Mouse (Mus musculus) gastrocnemius, postnatal 4 days (tissue): ENCODE measurements at regions not wholly inside any gene's neighbourhood (a gene's known extent, or its start where the extent isn't known, plus 50 kb on each side); places are given as distances from the start of the nearest gene placed in this dataset.

Experiments used
- DNase-seq, 2 experiments: peaks; one replicate each; pipeline ENCODE4 v3.0.0; 2021 to 2022; ENCODE audit warnings: low spot score in 2 of 2, mixed read lengths in 2 of 2

DNA sequence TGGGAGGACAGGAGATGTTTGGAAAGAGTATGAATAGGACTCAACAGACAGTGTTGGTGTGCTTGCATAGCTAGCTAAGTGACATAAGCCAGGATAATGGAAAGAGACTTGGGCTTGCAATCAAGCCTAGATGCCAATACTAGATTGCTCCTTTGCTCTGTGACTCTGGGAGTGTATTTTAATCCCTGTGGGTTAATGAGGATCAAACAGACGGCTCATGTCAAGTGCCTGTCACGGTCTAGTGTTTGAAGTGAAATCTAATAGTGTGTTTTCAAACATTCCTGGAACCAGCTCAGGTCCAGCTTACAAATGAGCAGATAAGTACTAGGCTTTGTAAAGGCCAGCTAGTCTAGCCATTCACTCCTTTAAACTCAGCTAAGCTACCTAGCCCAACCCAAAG lies 64.1 kb upstream of the Ranbp3l start:
- DNase-seq, result no peak

DNA sequence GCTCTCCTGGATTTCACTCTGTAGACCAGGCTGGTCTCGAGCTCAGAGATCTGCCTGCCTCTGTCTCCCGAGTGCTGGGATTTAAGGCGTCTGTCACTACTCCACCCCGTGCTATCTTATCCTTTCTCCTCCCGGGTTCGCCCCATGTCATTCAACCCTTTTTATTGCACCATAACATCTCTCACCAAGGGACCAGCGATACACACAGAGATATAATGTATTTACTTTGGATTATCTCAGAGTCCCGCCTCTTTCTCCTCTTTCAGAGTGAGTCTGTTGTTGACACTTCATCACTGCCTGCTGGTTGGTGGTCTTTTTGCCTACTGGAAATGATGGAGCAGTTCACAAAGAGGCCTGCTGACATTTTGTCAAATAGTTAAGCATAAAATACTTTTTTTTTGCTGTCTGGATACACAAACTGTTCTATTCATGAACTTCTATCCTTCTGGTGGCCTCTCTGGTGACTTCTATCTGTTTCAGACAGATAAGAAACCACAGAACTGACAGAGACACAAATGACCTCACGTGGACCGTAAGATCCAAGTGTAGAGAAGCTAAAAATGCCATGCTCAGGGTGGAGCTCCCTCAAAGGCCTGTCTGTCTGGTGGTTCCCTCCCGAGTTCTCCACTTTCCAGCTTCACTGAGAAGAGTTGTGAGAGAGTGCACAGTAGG lies 70.1 kb upstream of the Ranbp3l start:
- no peak for DNase-seq

DNA sequence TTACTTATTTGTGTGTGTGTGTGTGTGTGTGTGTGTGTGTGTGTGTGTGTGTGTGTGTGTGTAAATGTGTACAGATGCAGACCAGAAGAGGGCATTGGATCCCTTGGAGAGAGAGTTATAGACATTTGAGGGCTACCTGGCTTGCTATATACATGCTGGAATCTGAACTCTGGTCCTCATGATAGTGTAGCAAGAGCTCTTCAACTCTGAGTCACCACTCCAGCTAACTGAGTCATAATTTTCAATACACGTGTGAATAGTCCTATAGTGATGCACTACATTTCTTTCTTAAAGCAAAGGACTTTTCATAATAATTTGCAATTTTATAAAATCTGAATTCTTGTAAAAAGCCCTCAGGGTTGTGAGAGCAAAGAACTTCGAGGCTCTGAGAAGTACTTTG lies 70.9 kb upstream of the Ranbp3l start:
- DNase-seq, result no peak

- DNase-seq, result peak; percentile 24 to 26
Measured at GRCm38 (mm10) chr15:8896391-8896790, 71.4 kb upstream of the Ranbp3l start.

- no peak for DNase-seq
Measured at GRCm38 (mm10) chr15:8885585-8885984, 82.2 kb upstream of the Ranbp3l start.

GRCm38 (mm10) chr15:8884608-8885467 lies 82.9 kb upstream of the Ranbp3l start:
- no peak for DNase-seq

DNA sequence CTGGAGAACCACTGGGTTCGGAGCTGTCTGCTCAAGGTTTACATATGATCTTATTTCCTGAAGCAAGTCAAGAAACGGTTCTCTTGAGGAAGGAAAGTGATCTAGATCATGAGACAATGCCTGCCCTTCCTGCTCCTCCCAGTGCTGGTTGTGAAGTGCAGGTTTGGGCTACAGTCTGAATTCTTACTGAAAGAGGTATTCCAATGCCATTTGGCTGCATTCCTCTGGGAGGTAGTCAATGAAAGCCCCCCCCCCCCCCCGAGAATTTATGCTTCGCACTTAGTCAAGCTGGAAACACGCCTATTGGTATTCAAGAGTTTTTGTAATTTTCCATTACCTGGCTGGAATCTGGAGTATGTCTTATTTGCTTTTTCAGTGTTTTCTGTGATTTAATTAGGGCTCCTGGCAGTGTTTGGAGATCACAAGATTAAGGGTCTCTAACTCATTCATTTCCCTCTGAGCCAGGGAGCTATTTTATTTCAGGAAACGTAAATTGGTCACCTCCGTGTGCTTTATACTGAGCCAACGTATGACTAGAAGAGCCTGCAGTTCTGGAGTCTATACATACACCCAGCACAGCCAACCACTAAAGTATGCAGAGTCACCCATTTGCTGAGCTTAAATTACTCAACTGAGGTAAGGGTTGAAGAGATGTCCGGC lies 84.7 kb upstream of the Ranbp3l start:
- DNase-seq, result no peak

- no peak for DNase-seq
Measured at GRCm38 (mm10) chr15:8874884-8875493, 92.8 kb upstream of the Ranbp3l start.

DNA sequence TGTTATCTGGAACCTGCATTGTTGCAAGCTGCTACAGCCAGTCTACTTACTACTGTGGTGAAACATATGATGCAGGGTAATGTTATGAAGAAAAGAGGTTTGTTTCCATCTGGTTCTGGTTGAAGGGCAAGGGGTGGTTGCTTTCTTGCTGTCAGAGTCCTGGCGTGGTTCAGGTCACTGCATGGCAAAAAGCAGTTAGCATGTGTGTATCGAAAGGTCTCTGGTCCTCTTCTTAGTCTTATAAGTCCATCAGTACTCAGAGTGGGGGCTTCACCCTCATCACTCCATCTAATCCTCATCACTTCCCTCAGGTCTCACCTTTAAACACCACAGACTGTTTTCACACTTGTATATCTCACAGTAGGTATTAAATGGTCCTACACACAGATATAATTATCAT lies 99.7 kb upstream of the Ranbp3l start:
- DNase-seq, result no peak

DNA sequence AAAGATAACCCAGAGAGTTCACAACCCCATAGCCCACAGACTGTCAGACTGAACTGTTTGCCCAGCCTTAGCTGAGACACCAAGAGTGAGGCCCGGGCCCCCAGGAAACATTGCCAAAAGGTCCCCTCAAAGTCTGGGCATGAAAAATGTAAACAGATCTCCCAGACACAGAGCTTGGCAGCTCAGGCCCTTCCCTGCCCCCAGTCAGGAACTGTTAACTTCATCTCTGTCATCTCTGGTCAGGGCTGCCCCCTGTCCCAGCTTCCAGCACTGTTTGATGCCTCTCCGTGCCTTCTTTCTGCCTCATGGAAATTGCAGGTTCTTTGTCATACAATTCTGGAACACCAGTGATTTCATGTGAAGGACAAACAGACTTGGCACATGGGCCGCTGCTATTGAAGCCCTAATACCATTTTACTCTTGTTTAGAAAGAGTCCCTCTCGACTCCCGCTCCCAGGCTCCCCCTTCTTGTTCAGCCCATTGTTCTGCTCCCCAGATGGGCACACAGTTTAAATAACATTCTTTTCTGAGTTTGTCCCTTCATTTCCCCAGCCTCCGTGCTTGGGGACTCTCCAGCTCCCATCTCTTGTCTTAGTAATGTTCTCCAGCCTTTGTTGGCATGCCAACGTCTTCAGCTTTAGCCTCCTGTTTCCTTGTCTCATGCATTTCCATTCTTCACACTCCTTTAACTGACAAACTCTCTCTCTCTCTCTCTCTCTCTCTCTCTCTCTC lies 100.4 kb upstream of the Ranbp3l start:
- no peak for DNase-seq

DNA sequence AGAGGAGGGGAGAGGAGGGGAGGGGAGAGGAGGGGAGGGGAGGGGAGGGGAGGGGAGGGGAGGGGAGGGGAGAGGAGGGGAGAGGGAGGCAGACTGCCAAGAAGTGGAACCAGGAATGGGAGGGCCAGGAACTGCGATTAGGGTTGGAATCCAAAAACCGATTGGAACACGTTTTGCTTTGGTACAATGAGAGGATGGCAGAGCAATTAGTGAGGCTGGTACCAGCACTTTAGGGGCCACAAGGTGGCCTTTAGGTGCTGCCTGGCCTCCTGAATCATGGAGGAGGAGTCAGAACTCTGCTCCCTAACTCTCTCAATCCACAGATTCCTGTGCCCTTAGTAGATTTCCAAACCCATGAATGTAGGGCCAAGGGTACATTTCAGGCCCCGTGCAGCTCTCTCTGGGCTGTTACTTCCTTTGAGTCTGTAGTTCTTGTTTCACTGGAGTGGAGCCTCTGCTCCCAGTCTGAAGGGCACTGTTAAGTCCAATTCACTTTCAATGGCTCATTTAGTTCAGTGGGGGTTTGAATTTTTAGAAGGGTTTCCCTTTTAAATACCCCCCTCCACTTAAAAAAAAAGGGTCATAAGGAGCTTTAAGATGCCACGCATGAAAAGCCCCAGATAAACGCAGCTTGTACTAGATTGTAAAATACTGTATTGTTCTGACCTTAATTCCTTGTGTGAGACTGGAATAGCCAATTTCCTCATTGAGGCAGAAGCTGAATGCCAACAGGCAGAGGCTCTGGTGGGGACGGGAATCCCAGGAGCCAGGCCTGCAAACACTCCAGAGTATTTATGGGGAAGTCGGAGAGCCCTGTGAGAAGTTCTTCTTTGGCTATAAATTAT lies 102.4 kb upstream of the Ranbp3l start:
- no peak for DNase-seq

- no peak for DNase-seq
Measured at GRCm38 (mm10) chr15:8856419-8857084, 111.2 kb upstream of the Ranbp3l start.

DNA sequence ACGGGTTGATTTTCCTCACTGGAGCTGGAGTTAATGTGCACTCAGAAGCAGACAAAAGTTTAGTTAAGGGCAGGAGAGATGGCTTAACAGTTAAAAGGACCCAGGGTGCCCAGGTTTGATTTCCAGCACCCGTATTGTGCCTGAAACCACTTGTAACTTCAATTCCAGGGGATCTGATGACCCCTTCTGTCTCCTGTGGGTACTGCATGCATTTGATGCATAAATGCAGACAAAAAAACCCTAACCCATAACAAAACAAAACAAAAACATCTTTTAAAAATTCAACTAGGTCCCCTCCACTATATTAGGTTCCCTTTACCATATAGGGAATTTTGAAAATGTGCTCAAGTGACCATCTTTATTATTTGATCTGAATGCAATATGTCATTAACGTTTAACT lies 112.2 kb upstream of the Ranbp3l start:
- DNase-seq, result no peak

DNA sequence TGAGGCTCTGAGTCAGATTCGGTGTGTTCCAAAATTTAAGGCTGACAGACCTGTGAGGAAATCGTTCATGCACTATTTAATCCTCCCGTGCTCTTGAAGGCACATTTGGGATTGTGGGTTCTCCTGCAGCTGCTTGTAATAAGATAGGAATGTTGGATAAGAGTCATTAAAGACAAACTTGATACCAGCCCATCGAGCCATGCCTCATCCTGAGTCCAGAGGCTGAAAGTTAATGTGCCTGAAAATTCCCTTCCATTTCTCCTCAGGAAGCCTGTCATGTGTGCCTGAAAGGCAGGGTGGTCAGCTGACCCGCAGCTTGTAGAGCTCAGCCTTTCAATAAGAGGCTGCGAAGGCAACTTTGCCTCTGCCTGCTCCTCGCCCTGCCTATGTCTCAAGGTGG lies 113.4 kb upstream of the Ranbp3l start:
- DNase-seq, result no peak

GRCm38 (mm10) chr15:8850996-8851395 lies 116.8 kb upstream of the Ranbp3l start:
- DNase-seq, result no peak

- DNase-seq, result no peak
Measured at GRCm38 (mm10) chr15:8849413-8849812, 118.3 kb upstream of the Ranbp3l start.

DNA sequence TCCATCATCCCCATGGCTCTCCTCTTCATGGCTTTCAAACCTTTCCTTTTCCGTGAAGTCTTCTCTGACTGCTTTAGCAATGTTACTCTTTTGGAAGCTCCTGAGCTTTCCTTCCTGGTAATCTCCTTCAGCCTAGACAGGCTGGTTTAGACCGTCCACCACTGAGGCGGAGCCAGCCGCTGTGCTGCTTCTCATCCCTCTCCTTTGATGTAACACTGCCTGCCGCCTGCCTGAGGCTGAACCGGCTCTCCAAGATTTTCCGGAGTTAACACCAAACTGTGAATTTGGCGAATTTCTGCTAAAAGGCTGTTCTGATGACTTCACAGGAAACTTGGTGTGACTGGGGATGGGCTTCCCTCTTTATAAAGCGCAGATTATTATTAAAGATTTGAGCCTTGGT lies 125.6 kb upstream of the Ranbp3l start:
- no peak for DNase-seq

DNA sequence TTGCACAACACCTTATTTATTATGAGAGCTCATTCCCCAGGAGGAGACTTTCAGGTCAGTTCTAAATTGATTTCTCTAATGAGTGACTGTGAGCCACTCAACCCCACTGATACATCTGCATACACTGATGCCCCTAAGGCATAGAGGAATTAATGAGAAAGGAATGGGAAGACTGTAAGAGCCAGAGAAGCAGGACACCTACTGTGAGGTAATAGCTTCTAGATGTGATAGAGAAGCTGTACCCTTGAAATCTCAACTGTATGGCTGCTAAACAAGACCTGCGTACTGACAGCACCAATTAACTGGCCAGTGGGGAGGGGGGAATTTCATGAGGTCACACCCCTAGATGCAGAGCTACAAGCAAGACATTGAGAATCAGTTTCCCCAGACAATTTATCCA lies 128.3 kb upstream of the Ranbp3l start:
- no peak for DNase-seq

GRCm38 (mm10) chr15:8834151-8834550 lies 123.6 kb upstream of the Slc1a3 start:
- no peak for DNase-seq

GRCm38 (mm10) chr15:8832970-8833369 lies 122.4 kb upstream of the Slc1a3 start:
- no peak for DNase-seq
